Mouse (Mus musculus) ZHBTc4 (cell line): ENCODE results near the gene Sars.
A peak's percentile ranks its signal among the peaks of the same experiment; 100 is the strongest.

Source experiments
- DNase-seq: peaks from one replicate; pipeline ENCODE4 v3.0.0-alpha.2; 2011; ENCODE audit warnings: low read depth, low spot score

Sars gene

GRCm38 (mm10) chr3:108424944-108425623 lies 19.9 kb downstream of the Sars start:
- DNase-seq, result no peak

GRCm38 (mm10) chr3:108423844-108424801 lies 20.9 kb downstream of the Sars start:
- DNase-seq, result no peak

- no peak for DNase-seq
Observed at GRCm38 (mm10) chr3:108423006-108423405, 22.0 kb downstream of the Sars start.

DNA sequence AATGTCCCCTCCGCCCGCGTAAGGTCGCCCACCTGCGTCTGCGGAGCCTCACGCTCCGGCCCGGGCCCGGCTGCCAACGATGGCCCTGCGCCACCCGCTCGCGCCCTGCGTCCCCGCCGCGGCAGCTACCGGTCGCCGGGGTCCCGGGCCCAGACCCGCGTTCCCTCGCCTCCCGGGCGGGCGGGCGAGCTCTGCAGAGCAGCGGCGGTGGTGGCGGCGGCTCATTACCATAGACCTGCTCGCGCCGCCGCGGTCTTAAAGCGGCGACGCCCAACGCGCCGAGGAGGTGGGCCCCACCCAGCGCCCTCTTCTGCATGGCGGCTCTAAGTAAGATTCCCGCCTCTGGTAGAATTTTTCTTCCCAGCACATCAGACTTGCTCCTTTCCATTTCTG lies 29.2 kb downstream of the Sars start:
- DNase-seq, result peak; percentile 84

GRCm38 (mm10) chr3:108414857-108415830 lies 29.9 kb downstream of the Sars start, which contains the start of gene Celsr2:
Celsr2 (minus strand) TSS chr3:108415552.
- peak; percentile 46 for DNase-seq

GRCm38 (mm10) chr3:108413634-108414360 lies 31.2 kb downstream of the Sars start:
- DNase-seq, result no peak

GRCm38 (mm10) chr3:108411754-108412121 lies 33.3 kb downstream of the Sars start:
- DNase-seq, result no peak

DNA sequence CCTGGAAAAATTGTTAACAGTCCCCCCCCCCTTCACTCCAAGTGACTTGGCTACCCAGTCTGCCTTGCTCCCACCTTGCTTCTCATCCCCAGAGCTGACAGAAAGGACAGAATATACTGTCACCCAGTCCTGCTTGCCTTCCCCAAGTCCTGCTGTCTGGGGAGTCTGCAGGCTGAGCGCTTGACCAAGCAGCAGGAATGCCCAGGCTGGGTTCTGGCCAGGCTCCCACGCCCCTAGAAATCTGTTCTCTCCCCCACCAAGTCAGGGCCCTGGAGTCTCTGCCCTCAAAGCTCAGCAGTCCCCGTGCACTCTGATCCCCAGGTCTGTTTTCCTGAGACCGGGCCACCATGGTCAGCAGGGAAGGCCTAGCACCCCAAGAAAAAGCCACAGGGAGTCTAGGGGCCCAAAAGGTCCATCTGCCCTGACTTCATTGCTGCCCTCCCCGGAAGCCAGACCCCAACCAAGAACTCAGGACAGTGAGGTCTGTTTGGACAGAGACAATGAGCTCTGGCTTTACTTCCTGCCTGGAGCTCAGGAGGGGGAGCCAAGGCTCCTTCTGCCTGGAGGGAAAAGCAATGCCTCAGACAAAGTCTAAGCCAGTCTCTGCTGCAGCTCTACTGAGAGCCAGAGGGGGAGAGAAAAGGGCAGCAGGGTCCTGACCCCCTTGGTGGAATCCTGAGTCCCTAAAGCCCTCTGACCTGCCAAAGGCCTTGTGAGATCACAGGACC lies 33.8 kb downstream of the Sars start:
- no peak for DNase-seq

DNA sequence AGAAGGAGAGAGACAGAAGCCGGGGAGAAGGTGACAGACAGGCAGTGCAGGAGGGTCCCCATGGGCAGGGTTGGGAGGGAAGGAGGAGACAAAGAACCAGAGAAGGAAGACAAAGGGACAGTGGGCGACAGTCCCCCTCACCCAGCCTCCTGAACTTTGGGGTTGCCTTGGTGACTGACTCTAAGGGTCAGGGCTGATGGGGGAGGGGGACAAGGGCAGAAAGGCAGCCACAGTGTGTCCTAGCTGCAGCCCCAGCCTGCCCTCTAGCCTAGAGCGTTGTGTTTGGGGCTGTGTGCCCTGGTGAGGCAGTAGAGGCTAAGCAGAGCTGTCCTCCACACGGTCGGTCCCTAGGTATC lies 34.7 kb downstream of the Sars start:
- DNase-seq, result no peak

- DNase-seq, result no peak
Observed at GRCm38 (mm10) chr3:108409656-108410358, 35.2 kb downstream of the Sars start.

- DNase-seq, result no peak
Observed at GRCm38 (mm10) chr3:108408517-108409008, 36.4 kb downstream of the Sars start.

- no peak for DNase-seq
Observed at GRCm38 (mm10) chr3:108406306-108406885, 38.6 kb downstream of the Sars start.

DNA sequence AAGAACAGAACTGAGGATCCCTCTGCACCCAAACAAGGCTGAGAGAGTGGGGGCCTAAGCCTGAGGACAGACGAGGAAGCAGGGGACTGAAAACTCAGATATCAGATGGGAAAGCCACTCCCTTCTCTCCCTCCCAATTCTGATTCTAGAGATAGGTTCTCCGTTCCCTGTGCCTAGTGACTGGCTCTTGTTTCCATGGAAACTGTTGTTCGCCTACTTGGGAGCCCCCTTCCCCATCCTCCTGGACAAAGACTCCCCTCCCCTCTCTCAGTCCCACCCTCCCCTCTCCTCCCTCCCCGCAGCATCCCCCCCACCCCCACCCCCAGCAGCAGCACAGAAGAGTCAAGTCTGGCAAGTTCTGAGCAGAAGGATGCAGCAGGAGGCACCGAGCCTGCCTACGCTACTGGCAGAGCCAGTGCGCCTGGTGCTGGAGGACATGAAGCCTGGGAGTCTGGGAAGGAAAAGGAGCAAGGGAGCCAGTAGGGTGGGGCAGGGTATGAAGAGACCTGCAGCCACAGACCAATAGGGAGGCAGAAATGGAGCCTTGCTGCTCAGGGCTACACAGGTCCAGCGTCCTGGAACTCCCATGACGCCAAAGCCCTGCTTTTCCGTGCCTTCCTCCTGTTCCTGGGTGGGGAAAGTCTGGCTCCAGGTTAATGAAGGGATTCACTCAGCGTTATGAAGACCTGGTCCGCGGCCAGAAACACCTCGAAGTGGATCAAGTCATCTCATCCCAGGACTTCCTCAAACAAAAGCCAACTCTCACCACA lies 39.3 kb downstream of the Sars start:
- DNase-seq, result no peak

GRCm38 (mm10) chr3:108402528-108402920 lies 42.5 kb downstream of the Sars start:
- DNase-seq, result no peak

DNA sequence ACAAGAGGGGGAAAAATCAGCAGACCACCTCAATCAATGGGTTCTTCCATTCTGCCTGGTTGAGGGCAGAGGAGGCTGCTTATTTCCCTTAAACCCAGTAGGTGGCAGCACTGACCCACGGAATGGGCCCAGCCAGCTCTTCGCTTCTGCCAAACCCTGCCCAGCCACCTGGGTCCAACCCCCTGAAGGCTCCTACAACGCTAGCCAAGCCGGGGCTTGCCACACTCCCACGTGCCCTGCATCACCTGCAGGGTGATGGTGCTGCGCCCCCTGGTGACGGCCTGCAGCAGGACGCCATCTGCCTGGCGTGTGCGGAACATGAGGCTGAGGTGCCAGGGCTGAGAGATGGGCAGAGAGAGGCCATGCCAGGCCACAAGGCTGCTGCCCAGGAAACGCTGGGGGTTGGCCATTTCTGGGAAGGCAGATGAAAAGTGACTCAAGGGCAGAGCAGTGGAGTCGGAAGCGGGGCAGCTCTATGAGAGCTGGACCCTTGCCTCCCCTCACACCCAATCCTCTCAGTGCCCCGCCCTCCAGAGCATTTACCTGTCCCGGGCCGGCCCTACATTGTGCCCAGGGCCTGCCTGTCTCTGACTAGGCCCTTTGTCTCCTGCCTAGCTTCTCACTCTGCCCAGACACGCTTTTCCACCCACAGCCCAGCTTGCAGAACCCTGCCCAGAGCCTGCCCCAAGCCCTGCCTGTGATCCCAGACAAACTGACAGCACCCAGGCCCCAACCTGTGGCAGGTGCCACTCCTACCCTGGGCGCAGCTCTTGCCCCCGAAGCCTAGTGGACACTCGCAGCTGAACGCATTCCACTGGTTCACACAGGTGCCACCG lies 43.1 kb downstream of the Sars start:
- DNase-seq, result peak; percentile 96

GRCm38 (mm10) chr3:108400442-108400841 lies 44.6 kb downstream of the Sars start:
- DNase-seq, result no peak

DNA sequence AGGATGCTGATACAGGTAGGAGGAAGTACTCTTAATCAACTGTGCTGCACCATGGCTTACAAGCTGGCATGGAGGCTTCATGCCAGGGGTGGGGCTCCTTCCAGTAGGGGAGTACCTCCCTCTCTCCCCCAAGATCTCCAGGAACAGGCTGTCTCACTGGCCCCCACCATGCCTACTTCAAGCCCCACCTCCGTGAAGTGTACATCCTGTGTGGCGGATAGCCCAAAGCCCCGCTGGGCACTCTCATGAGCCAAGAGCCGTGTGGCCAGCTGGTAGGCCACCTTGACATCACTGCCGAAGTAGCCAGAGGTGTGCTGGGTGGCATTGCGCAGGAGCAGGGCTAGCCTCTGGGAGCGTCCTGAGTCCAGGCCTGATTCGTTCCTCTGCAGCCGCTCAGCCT lies 46.7 kb downstream of the Sars start:
- no peak for DNase-seq
